Mouse (Mus musculus): ENCODE measurements at regions not wholly inside any gene's neighbourhood (a gene's known extent, or its start where the extent isn't known, plus 50 kb on each side); places are given as distances from the start of the nearest gene placed in this dataset.

GRCm38 (mm10) chr2:39420696-39421095 lies 194.4 kb upstream of the Ppp6c start:
- Histone ChIP-seq H3K4me3 (ENCODE audit: insufficient read depth, low read depth, low read length) (no peak overlapping the region), H3K27me3 (replicated peaks; ENCODE audit: control insufficient read depth, insufficient read depth, low read length) (no peaks in the 10 kb centered on the region), H3K27ac (ENCODE audit: insufficient read depth, low read depth, low read length) (no peak overlapping the region), H3K4me1 (ENCODE audit: control insufficient read depth, insufficient read depth, low read length) (no peaks in the 10 kb centered on the region), H3K36me3 (ENCODE audit: control insufficient read depth, insufficient read depth, low read length) (no peaks in the 10 kb centered on the region)
- 94% methylated on average over 24 of the region's 25 CpGs for WGBS
- TF ChIP-seq CTCF (conservative IDR thresholded peaks at IDR 0.05; ENCODE audit: insufficient read depth, insufficient read length, low read depth, low read length) (no peak), POLR2A (IDR thresholded peaks at IDR 0.05; ENCODE audit: low read depth, low read length) (no peak)
- no peak for DNase-seq

GRCm38 (mm10) chr2:39400336-39400735 lies 174.1 kb upstream of the Ppp6c start:
- no peaks in the 10 kb centered on the region for H3K36me3 ChIP-seq (ENCODE audit: control insufficient read depth, insufficient read depth, low read length)
- no peaks in the 10 kb centered on the region for H3K4me1 ChIP-seq (ENCODE audit: control insufficient read depth, insufficient read depth, low read length)
- no peak overlapping the region for H3K27ac ChIP-seq (ENCODE audit: insufficient read depth, low read depth, low read length)
- TF ChIP-seq CTCF (conservative IDR thresholded peaks at IDR 0.05; ENCODE audit: insufficient read depth, insufficient read length, low read depth, low read length) (no peak), POLR2A (IDR thresholded peaks at IDR 0.05; ENCODE audit: low read depth, low read length) (no peak)
- H3K27me3 ChIP-seq (replicated peaks; ENCODE audit: control insufficient read depth, insufficient read depth, low read length): no peaks in the 10 kb centered on the region
- 21% methylated on average over 2 of the region's 2 CpGs for WGBS
- DNase-seq: peak; percentile 1
- H3K4me3 ChIP-seq (ENCODE audit: insufficient read depth, low read depth, low read length): no peak overlapping the region

GRCm38 (mm10) chr2:39399523-39399922 lies 173.3 kb upstream of the Ppp6c start:
- no peak for DNase-seq
- 74% methylated on average over 2 of the region's 2 CpGs for WGBS
- TF ChIP-seq CTCF (conservative IDR thresholded peaks at IDR 0.05; ENCODE audit: insufficient read depth, insufficient read length, low read depth, low read length) (no peak), POLR2A (IDR thresholded peaks at IDR 0.05; ENCODE audit: low read depth, low read length) (no peak)
- Histone ChIP-seq H3K4me3 (ENCODE audit: insufficient read depth, low read depth, low read length) (no peak overlapping the region), H3K4me1 (ENCODE audit: control insufficient read depth, insufficient read depth, low read length) (no peaks in the 10 kb centered on the region), H3K27me3 (replicated peaks; ENCODE audit: control insufficient read depth, insufficient read depth, low read length) (no peaks in the 10 kb centered on the region), H3K27ac (ENCODE audit: insufficient read depth, low read depth, low read length) (no peak overlapping the region), H3K36me3 (ENCODE audit: control insufficient read depth, insufficient read depth, low read length) (no peaks in the 10 kb centered on the region)

GRCm38 (mm10) chr2:39394643-39395042 lies 168.4 kb upstream of the Ppp6c start:
- no peaks in the 10 kb centered on the region for H3K36me3 ChIP-seq (ENCODE audit: control insufficient read depth, insufficient read depth, low read length)
- 57% methylated on average over 3 of the region's 3 CpGs for WGBS
- no peak overlapping the region for H3K27ac ChIP-seq (ENCODE audit: insufficient read depth, low read depth, low read length)
- H3K4me3 ChIP-seq (ENCODE audit: insufficient read depth, low read depth, low read length): no peak overlapping the region
- no peaks in the 10 kb centered on the region for H3K4me1 ChIP-seq (ENCODE audit: control insufficient read depth, insufficient read depth, low read length)
- no peaks in the 10 kb centered on the region for H3K27me3 ChIP-seq (replicated peaks; ENCODE audit: control insufficient read depth, insufficient read depth, low read length)
- TF ChIP-seq CTCF (conservative IDR thresholded peaks at IDR 0.05; ENCODE audit: insufficient read depth, insufficient read length, low read depth, low read length) (no peak), POLR2A (IDR thresholded peaks at IDR 0.05; ENCODE audit: low read depth, low read length) (no peak)
- DNase-seq: peak; percentile 1

- TF ChIP-seq POLR2A (IDR thresholded peaks at IDR 0.05; ENCODE audit: low read depth, low read length): no peak
- DNase-seq: no peak
- Histone ChIP-seq H3K4me3 (ENCODE audit: insufficient read depth, low read depth, low read length) (no peak overlapping the region), H3K27me3 (replicated peaks; ENCODE audit: control insufficient read depth, insufficient read depth, low read length) (no peaks in the 10 kb centered on the region), H3K27ac (ENCODE audit: insufficient read depth, low read depth, low read length) (no peak overlapping the region), H3K36me3 (ENCODE audit: control insufficient read depth, insufficient read depth, low read length) (no peaks in the 10 kb centered on the region), H3K4me1 (ENCODE audit: control insufficient read depth, insufficient read depth, low read length) (no peaks in the 10 kb centered on the region)
- WGBS: 91% methylated on average over 3 of the region's 3 CpGs
Observed at GRCm38 (mm10) chr2:39377264-39377663, 151.0 kb upstream of the Ppp6c start.

- no peaks in the 10 kb centered on the region for H3K36me3 ChIP-seq (ENCODE audit: control insufficient read depth, insufficient read depth, low read length)
- H3K4me3 ChIP-seq (ENCODE audit: insufficient read depth, low read depth, low read length): no peak overlapping the region
- H3K4me1 ChIP-seq (ENCODE audit: control insufficient read depth, insufficient read depth, low read length): no peaks in the 10 kb centered on the region
- no peaks in the 10 kb centered on the region for H3K27me3 ChIP-seq (replicated peaks; ENCODE audit: control insufficient read depth, insufficient read depth, low read length)
- peak; percentile 96 for DNase-seq
- WGBS: 13% methylated on average over 7 of the region's 7 CpGs
- H3K27ac ChIP-seq (ENCODE audit: insufficient read depth, low read depth, low read length): no peak overlapping the region
- TF ChIP-seq CTCF (conservative IDR thresholded peaks at IDR 0.05; ENCODE audit: insufficient read depth, insufficient read length, low read depth, low read length) (peak; percentile 100; the same call in 1 of the 2 replicates), POLR2A (IDR thresholded peaks at IDR 0.05; ENCODE audit: low read depth, low read length) (no peak)
Observed at GRCm38 (mm10) chr2:39373068-39373779, 147.0 kb upstream of the Ppp6c start.

- no peaks in the 10 kb centered on the region for H3K36me3 ChIP-seq (ENCODE audit: control insufficient read depth, insufficient read depth, low read length)
- H3K4me3 ChIP-seq (ENCODE audit: insufficient read depth, low read depth, low read length): no peak overlapping the region
- H3K27me3 ChIP-seq (replicated peaks; ENCODE audit: control insufficient read depth, insufficient read depth, low read length): no peaks in the 10 kb centered on the region
- TF ChIP-seq CTCF (conservative IDR thresholded peaks at IDR 0.05; ENCODE audit: insufficient read depth, insufficient read length, low read depth, low read length): no peak
- TF ChIP-seq POLR2A (IDR thresholded peaks at IDR 0.05; ENCODE audit: low read depth, low read length): no peak
- no peaks in the 10 kb centered on the region for H3K4me1 ChIP-seq (ENCODE audit: control insufficient read depth, insufficient read depth, low read length)
- DNase-seq: no peak
- WGBS: 83% methylated on average over 3 of the region's 3 CpGs
- H3K27ac ChIP-seq (ENCODE audit: insufficient read depth, low read depth, low read length): no peak overlapping the region
Observed at GRCm38 (mm10) chr2:39344207-39344606, 118.0 kb upstream of the Ppp6c start.
